Mouse (Mus musculus) kidney, adult 10 weeks (tissue): ENCODE results near the gene Ahcy. TPM values are rescaled to one million over a fixed set of nuclear protein-coding genes. Genes with fewer than 3 reads are reported as not detected.

Experiments used
- polyA plus RNA-seq: library from polyadenylated mRNA; stranded (reverse); fragments of 350-450 nt; fragmentation: Illumina TruSeq; extraction: RNeasy Lipid Tissue Mini Kit (QIAGEN cat#74804); gene quantifications from one replicate; pipeline ENCODE4 v1.2.3, GENCODE M21; 2014; ENCODE audit warnings: low read depth, low replicate concordance

The Ahcy gene
- 94.2 TPM for polyA plus RNA-seq

GRCm38 (mm10) chr2:155073978-155074765 lies at the start of gene Ahcy:
TSS of gene Ahcy (minus strand) at chr2:155074497.

GRCm38 (mm10) chr2:155018251-155018755 lies 56.0 kb downstream of the Ahcy start, which contains the start of gene Gm14226:
TSS of gene Gm14226 (plus strand) at chr2:155018266.

Other genes starting within 250 kb of the Ahcy start
- 238 TPM for gene Eif2s2, start 181.6 kb downstream of the Ahcy start, polyA plus RNA-seq
- gene Gm14226, start 56.2 kb downstream of the Ahcy start, polyA plus RNA-seq: 0.81 TPM
- 132 TPM for gene Itch, start 59.0 kb upstream of the Ahcy start, polyA plus RNA-seq
- 180 TPM for gene Dynlrb1, start 162.0 kb upstream of the Ahcy start, polyA plus RNA-seq
- gene Map1lc3a, start 201.8 kb upstream of the Ahcy start, polyA plus RNA-seq: 0.61 TPM